Mouse (Mus musculus) lung, postnatal 4 days (tissue): ENCODE measurements around the gene Cela3b.

ENCODE experiments used
- DNase-seq, 2 experiments: peaks; one replicate each; pipeline ENCODE4 v3.0.0; 2021

The Cela3b gene

DNA sequence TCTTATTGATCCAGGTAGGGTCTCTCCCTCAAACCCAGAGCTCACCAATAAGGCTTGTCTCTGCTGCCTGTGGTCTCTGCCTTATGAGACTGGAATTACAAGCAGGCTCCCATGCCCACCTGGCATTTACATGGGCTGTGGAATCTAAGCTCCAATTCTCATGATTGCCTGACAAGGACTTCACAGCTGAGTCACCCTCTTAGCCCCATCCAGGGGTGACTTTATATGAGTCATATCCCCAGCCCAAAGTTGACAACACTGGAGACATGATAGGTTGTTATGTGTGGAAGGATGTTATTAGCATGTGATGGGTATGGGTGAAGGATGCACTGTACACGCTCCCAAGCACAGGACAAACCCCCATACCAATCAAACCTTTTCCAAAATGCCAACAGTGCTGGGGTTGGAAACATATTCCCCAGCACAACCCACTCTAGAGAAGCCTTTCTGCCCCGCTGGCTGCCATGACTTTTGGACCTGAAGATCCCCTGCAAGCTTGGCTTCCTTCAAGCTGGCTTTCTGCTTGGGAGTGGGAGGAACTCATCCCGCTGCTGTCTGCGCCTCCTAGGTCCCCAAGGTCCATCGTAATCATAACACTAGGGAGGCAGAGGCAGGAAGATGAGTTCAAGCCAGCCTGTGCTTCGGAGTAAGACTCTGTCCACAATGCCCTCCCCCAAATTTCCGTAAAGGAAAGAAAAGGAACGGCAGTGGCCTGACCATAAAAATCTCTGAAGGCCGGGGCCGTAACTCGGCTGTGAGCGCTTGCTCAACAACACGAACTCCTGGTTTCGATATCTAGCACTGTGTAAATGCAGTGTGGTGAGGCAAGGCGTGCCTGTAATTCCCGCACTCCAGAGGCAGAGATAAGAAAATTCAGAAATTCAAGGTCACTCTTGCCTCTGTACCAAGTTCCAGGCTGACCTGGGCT, 58.5 kb downstream of the Cela3b start:
- DNase-seq: no peak
